Mouse (Mus musculus) spleen, embryonic (tissue): ENCODE results near the gene 4931429L15Rik.

ENCODE experiments used
- CTCF ChIA-PET: fragments of 350-600 bp; sonication (Branson Sonifier 250); formaldehyde crosslinking; loops from one replicate; lab custom pipeline; 2022; lab: Charles Lee

The 4931429L15Rik gene

DNA sequence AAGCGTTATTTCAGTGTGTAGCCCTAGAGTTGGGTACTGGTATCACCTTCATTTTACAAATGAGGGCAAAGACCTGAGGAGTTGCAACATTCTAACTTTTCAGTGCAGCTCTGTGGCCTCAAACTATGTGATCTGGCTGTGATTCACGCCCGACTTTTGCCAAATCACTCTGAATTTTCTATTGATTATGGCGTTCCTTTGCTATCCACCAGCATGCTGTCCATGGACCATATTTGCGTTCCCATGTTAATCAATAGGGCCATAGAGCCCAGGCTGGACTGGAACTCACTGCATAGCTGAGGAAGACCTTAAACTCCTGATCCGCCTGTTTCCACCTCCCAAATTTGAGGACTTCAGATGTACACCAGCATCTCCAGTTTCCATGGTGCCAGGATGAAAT is 60.7 kb downstream of the 4931429L15Rik start:
- CTCF ChIA-PET, result no interaction called here

GRCm38 (mm10) chr9:46257546-46257945 is 62.2 kb downstream of the 4931429L15Rik start:
- CTCF ChIA-PET, result no interaction called here

DNA sequence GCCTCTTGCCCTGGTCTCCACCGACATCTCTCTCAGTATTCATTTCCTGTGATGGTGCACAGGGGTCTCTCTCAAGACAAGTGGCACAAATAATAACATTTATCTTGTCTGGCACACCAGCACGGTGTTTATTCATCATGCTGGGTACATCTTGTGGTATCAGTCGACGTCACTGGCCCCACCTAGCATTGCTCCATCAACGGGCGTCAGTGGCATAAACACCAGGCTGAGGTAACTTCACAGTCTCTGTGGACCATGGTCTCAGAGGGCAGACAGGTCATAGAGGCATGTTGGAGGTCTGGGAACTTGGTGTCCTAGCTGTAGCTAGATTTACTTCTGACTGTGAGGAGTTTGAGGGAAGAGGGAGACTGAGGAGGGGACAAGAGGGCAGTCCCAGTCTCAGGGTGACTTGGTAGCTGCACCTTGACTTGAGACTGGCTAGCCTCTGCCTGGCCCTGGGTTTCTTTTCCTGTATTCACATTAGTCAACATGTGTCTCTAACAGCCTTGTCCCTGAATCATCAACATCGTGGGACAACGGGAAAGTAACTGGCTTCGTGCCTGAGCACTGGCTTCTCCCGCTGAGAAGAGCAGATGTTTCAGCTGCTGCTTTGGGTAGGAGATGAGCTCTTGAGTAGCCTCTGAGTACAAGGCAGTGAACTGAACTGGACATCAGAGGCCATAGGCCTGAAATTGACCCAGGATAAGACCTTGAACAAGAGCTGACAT is 63.0 kb downstream of the 4931429L15Rik start:
- CTCF ChIA-PET, result no interaction called here

DNA sequence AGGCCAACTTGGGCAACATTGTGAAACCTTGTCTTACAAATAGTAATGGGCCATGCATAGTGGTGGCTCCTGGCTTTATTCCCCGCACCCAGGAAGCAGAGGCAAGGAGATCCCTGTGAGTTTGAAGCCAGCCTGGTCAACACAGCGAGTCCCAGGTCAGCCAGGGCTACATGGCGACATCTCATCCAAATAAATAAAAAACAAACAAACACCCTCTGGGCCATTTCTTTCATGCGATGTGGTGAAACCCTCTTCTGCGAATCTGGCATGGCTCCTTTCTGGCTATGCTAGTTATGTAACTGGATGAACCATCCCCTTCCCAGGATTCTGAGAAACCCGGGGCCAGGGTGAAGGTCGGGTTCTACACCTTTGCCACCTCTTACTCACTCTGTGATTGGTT is 63.6 kb downstream of the 4931429L15Rik start:
- CTCF ChIA-PET, result interaction anchor here (0.7 kb wide), 1 partner anchor 77 kb away, joined by 3 read pairs; no protein-coding TSS in a partner anchor
